Mouse (Mus musculus) midbrain, embryonic 11.5 days (tissue): ENCODE data around the gene Txndc11. TPM values are rescaled to one million over a fixed set of nuclear protein-coding genes. Genes with fewer than 3 reads are reported as not detected.
A peak's percentile ranks its signal among the peaks of the same experiment; 100 is the strongest.

Experiments used
- ATAC-seq: fragments of 200-750 bp; cut with Nextera tagmentation; 2 replicates; pipeline ENCODE4 v1.8.0; 2017; ENCODE audit warnings: moderate TSS enrichment, moderate library complexity; ENCODE audit not compliant: low FRiP score
- DNase-seq: peaks from one replicate; pipeline ENCODE4 v3.0.0; 2015; ENCODE audit warnings: low spot score; ENCODE audit errors: missing footprints
- H3K27ac ChIP-seq: fragments of 300-500 bp; sonication (generic); 2 replicates; pipeline ENCODE4 v1.5.1; 2014; ENCODE audit warnings: low read depth, low read length
- H3K27me3 ChIP-seq: fragments of 300-500 bp; sonication (generic); 2 replicates; pipeline ENCODE4 v1.6.1; 2014; ENCODE audit warnings: mild to moderate bottlenecking, low read length, moderate library complexity, mixed read lengths; ENCODE audit not compliant: control insufficient read depth, insufficient read depth
- H3K36me3 ChIP-seq: fragments of 300-500 bp; sonication (generic); 2 replicates; pipeline ENCODE4 v1.6.1; 2014; ENCODE audit warnings: mild to moderate bottlenecking, low read length, moderate library complexity, mixed read lengths; ENCODE audit not compliant: control insufficient read depth, insufficient read depth
- H3K4me1 ChIP-seq: fragments of 300-500 bp; sonication (generic); 2 replicates; pipeline ENCODE4 v1.6.1; 2014; ENCODE audit warnings: low read length; ENCODE audit not compliant: control insufficient read depth, insufficient read depth
- H3K4me2 ChIP-seq: fragments of 300-500 bp; sonication (generic); 2 replicates; pipeline ENCODE4 v1.6.1; 2014; ENCODE audit warnings: mild to moderate bottlenecking, moderate library complexity
- H3K4me3 ChIP-seq: fragments of 300-500 bp; sonication (generic); 2 replicates; pipeline ENCODE4 v1.5.1; 2014; ENCODE audit warnings: low read depth, low read length
- H3K9ac ChIP-seq: fragments of 300-500 bp; sonication (generic); 2 replicates; pipeline ENCODE4 v1.6.1; 2014; ENCODE audit warnings: low read length
- H3K9me3 ChIP-seq: fragments of 300-500 bp; sonication (generic); 2 replicates; pipeline ENCODE4 v1.6.1; 2016; ENCODE audit warnings: low read length; ENCODE audit not compliant: control insufficient read depth
- whole genome bisulfite sequencing: fragments of 180-500 bp; shearing (Covaris S2); extraction: QIAGEN DNeasy Blood & Tissue Kit; methylation state at CpG from one replicate; pipeline ENCODE4 v1.1.7; 2014; 5-methylcytosine and 5-hydroxymethylcytosine counted together
- polyA plus RNA-seq: library from polyadenylated mRNA; unstranded; fragments of >200 nt; fragmentation: Nextera tagmentation; extraction: Ambion mirVana; gene quantifications from 2 replicates; pipeline ENCODE4 v1.2.1, GENCODE M21; 2014

Gene Txndc11
- polyA plus RNA-seq, 1 experiment from 2014 or later: 31.0 TPM

DNA sequence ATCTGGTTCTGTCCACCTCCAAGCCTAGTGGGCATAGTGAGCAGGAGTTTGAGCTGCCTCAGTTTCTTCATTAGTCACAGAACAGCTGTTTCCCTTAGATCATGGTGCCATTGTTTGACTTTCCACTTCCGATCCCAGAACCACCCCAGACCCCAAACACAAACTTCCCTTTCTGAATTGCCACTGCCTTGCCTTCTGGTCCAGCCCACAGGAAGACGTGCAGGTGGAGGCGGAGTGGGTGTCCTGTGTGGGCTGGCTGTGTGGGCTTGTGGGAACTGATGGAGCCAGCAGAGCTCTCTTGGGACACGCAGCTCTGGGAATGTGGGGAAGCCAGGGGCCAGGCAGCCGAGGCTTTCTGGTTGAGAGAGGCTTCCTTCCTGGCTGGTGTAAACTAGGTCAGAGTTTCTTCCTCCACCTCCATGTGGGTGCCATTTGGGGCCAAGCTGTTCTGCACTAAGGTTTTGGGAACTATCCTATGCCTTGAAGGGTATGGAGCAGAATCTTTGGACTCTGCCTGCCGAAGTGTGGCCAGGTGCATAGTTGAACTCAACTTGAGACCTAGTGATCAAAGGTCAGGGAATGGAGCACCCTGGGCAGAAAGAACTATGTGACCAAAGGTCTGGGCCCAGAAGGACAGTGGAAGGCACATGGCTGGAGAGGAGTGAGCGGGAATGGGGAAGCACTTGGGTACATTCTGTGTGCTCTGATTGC is 64.6 kb downstream of the Txndc11 start:
- no peak for ATAC-seq
- no peaks in the 10 kb centered on the region for H3K9me3 ChIP-seq
- DNase-seq: no peak
- H3K27ac ChIP-seq: no peak overlapping the region
- H3K9ac ChIP-seq: no peak overlapping the region; the same call in 1 of the 2 replicates
- H3K36me3 ChIP-seq: peaks cover 22% of the 10 kb centered on the region
- no peak overlapping the region for H3K4me3 ChIP-seq
- peaks cover 31% of the 10 kb centered on the region for H3K4me1 ChIP-seq
- WGBS: 82% methylated on average over 7 of the region's 7 CpGs
- H3K27me3 ChIP-seq: no peaks in the 10 kb centered on the region
- H3K4me2 ChIP-seq: no peak overlapping the region; the same call in 1 of the 2 replicates

DNA sequence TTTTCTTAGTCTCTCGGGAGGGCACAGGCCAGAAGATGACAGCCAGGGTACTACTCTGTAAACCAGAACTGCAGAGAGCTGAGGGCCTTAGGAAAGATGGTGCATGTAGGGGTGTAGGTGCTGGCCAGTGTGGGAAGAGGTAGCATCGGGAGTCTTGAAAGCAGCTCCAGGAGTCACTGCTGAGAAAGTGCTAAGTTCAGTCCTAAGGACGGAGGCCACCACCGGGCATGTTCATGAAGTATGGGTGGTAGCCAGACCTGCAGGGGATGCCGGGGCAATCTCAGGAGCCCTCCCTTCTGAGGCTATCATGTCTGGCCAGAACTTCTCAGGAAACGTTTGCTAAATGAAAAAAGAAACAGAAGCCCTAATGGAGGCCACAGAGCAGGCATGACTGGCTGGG is 65.2 kb downstream of the Txndc11 start:
- no peaks in the 10 kb centered on the region for H3K9me3 ChIP-seq
- H3K4me3 ChIP-seq: no peak overlapping the region
- H3K4me2 ChIP-seq: no peak overlapping the region
- DNase-seq (no peak), ATAC-seq (no peak)
- H3K9ac ChIP-seq: no peak overlapping the region
- no peak overlapping the region for H3K27ac ChIP-seq
- H3K36me3 ChIP-seq: peaks cover 18% of the 10 kb centered on the region
- H3K4me1 ChIP-seq: peaks cover 31% of the 10 kb centered on the region
- H3K27me3 ChIP-seq: no peaks in the 10 kb centered on the region
- 86% methylated on average over 6 of the region's 6 CpGs for WGBS

DNA sequence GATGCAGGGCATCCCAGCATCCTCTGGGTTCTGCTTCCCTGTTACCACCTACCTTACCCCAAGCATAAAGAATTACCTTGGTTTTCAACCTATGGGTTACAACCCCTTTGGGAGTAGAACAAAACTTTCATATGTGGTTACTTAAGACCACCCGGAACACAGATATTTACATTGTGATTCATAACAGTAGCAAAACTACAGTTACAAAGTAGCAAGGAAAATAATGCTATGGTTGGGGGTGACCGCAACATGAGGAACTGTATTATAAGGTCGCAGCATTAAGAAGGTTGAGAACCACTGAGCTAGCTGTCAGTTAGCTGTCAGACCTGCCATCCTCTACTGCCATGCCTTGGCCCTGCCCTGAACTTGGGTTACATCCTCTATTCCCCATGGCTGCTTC is 65.8 kb downstream of the Txndc11 start:
- peaks cover 31% of the 10 kb centered on the region for H3K4me1 ChIP-seq

DNA sequence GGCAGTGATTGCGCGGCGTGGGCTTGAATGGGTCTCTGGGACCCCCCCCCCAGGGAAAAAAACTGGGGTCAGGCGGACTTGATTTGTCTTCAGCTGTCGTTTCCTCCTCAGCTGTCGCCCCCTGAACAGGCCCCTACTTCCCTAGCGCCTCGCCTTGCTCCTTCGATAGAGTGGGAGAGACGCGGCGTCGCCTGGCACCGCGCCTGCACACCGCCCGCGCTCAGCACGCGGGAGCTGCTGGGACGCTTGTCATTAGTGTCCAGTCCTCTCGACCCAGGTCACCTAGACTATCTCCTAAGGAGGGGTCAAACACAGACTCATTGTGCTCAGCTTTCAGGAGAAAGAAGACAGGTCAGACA is 67.6 kb downstream of the Txndc11 start:
- Histone ChIP-seq H3K4me3 (peak overlapping the region; percentile 76), H3K27me3 (no peaks in the 10 kb centered on the region), H3K4me2 (peak overlapping the region; percentile 78), H3K4me1 (peaks cover 41% of the 10 kb centered on the region), H3K9me3 (no peaks in the 10 kb centered on the region), H3K9ac (peak overlapping the region; percentile 92), H3K36me3 (peaks cover 3% of the 10 kb centered on the region), H3K27ac (peak overlapping the region; percentile 98)
- ATAC-seq (peak; percentile 22; the same call in 1 of the 2 replicates), DNase-seq (peak; percentile 97)
- under 1% methylated on average over 22 of the region's 22 CpGs for WGBS

More for the DNA sequence above, 65.8 kb downstream of the Txndc11 start:
- Histone ChIP-seq H3K9ac (peak overlapping the region; percentile 92; the same call in 1 of the 2 replicates), H3K4me3 (no peak overlapping the region), H3K4me2 (peak overlapping the region; percentile 78; the same call in 1 of the 2 replicates), H3K27ac (no peak overlapping the region), H3K9me3 (no peaks in the 10 kb centered on the region), H3K36me3 (peaks cover 14% of the 10 kb centered on the region), H3K27me3 (no peaks in the 10 kb centered on the region)
- 90% methylated on average over 3 of the region's 3 CpGs for WGBS
- ATAC-seq (no peak), DNase-seq (no peak)

DNA sequence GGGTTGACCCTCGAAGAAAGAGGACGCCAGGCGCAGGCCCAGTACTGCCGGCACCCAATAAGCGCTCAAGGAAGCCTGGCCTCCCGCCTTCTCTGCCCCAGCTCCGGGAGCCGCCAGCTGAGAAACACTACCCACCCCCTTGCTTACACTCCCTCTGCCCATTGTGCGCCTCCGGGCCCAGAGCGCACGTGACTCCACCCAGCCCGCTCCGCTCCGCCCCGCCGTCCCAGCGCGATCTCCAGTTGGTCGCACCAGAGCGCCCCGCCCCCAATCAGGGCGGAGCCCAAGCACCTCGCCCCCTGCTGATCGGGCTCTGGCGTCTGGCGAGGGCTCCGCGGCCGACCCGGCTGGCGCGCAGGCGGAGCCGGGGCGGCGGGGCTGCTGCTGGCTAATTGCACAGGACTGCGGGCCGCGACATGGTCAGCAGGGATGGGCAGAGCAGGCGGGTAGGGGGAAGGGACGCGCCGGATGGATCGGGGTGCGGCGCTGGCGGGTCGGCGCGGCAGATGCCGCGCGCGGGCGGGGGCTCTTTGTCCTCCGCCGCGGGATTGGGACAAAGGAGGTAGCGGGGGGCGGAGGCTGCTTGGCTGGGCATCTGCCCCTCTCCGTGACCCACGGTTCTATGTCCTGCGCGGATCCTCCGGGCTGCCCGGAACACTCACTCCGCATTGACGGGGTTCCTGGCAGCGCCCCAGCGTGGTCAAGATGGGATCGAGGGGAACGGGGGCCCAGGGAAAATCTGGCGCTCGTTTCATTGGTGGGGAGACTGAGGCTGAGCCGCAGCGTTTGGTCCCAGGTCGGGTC is 68.2 kb downstream of the Txndc11 start, which contains the start of gene Litaf:
TSS of gene Litaf (minus strand) at position 129 of the 804 bp plus-strand sequence.
- H3K27ac ChIP-seq: peak within 1 kb of the TSS; percentile 98
- under 1% methylated on average over 74 of the region's 78 CpGs for WGBS
- DNase-seq: peak; percentile 100
- ATAC-seq: peak; percentile 98
- H3K4me2 ChIP-seq: peak within 1 kb of the TSS; percentile 78
- no peaks in the 10 kb centered on the region for H3K27me3 ChIP-seq
- H3K4me3 ChIP-seq: peak within 1 kb of the TSS; percentile 76
- H3K4me1 ChIP-seq: peaks cover 41% of the 10 kb centered on the region
- no peaks in the 10 kb centered on the region for H3K9me3 ChIP-seq
- H3K9ac ChIP-seq: peak within 1 kb of the TSS; percentile 92
- H3K36me3 ChIP-seq: no peaks in the 10 kb centered on the region; the same call in 1 of the 2 replicates

DNA sequence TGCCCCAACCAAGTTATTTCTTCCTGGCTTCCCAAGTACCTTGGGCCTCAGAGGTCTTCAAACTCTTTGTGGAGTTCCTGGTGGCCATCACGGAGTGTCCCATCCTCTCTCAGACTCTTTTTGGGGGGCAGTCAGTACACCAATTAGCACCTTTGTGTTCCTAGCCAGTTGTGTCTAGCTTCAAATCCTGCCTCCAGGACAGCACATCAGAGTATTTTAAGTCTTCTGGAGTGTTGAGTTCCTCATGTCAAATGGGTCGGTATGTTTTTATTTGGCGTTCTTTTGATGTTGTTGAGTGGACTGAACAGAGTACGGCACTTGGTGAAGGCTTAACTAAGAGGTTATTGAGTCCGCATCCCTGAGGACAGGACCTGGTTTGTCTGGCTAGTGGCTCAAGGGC is 69.0 kb downstream of the Txndc11 start:
- Histone ChIP-seq H3K36me3 (no peaks in the 10 kb centered on the region), H3K4me3 (peak overlapping the region; percentile 76), H3K9me3 (no peaks in the 10 kb centered on the region), H3K27ac (peak overlapping the region; percentile 98; the same call in 1 of the 2 replicates), H3K4me1 (peaks cover 41% of the 10 kb centered on the region), H3K27me3 (no peaks in the 10 kb centered on the region), H3K9ac (peak overlapping the region; percentile 61), H3K4me2 (peak overlapping the region; percentile 48)
- WGBS: 61% methylated on average over 5 of the region's 5 CpGs
- ATAC-seq (0 out of 2 replicates have a peak, but pooled peaks have one; percentile 19), DNase-seq (peak; percentile 91)

DNA sequence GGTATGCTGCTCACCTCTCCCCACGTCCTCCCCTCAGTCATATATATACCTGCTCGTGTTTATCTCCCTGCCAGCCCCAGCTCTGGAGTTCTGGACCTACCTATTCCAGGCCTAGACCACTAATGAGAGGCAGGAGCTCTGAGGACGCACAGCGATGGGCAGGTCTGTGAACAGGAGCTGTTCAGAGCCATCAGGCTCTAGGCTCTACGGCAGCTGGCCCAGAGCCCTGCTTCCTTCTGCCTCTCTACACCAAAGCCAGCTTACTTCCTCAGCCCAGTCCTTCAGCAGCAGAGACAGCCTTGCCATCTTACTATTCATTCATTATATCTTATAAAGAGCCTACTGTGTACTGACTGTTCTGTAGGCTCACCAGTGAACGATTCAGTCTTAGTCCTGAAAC is 69.7 kb downstream of the Txndc11 start:
- ATAC-seq: no peak
- H3K27me3 ChIP-seq: no peaks in the 10 kb centered on the region
- no peaks in the 10 kb centered on the region for H3K36me3 ChIP-seq
- 88% methylated on average over 6 of the region's 6 CpGs for WGBS
- H3K4me3 ChIP-seq: no peak overlapping the region
- no peak overlapping the region for H3K27ac ChIP-seq
- H3K9ac ChIP-seq: no peak overlapping the region
- no peak for DNase-seq
- no peak overlapping the region for H3K4me2 ChIP-seq
- peaks cover 40% of the 10 kb centered on the region for H3K4me1 ChIP-seq
- H3K9me3 ChIP-seq: no peaks in the 10 kb centered on the region

DNA sequence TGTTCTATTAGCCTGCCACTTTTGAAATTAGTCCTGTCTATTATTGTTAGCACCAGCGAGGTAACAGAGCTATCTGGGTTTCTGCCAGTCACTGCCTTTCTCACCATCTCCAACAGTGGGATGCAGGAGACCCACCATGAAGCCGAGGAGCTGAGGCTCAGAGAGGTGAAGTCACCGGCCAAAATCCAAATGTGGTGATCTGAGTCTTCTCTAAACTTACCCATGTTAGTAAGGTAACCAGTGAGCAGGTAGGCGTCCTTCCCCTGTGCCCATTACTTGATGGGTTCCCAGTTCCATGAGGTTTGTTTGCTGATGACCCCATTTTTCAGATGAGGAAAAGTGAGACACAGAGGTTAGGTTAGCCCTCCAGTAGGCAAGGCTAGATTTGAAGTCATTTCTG is 70.1 kb downstream of the Txndc11 start:
- peaks cover 36% of the 10 kb centered on the region for H3K4me1 ChIP-seq
- no peaks in the 10 kb centered on the region for H3K36me3 ChIP-seq
- no peak overlapping the region for H3K4me2 ChIP-seq
- no peak for DNase-seq
- no peaks in the 10 kb centered on the region for H3K27me3 ChIP-seq
- WGBS: 91% methylated on average over 4 of the region's 4 CpGs
- no peak overlapping the region for H3K4me3 ChIP-seq
- H3K9me3 ChIP-seq: no peaks in the 10 kb centered on the region
- ATAC-seq: no peak
- no peak overlapping the region for H3K9ac ChIP-seq
- no peak overlapping the region for H3K27ac ChIP-seq
